Mouse (Mus musculus): ENCODE data around the gene Gtf2a2. TPM values are rescaled to one million over a fixed set of nuclear protein-coding genes. Genes with fewer than 3 reads are reported as not detected.
"Not testable (repeated sequence)": the region's sequence is repeated elsewhere in the genome, so short reads cannot be mapped to it uniquely, and the experiment has no call there.

Gtf2a2 gene
- total RNA-seq, 2 experiments from 2014 or later = 49.1 to 52.8 TPM

DNA sequence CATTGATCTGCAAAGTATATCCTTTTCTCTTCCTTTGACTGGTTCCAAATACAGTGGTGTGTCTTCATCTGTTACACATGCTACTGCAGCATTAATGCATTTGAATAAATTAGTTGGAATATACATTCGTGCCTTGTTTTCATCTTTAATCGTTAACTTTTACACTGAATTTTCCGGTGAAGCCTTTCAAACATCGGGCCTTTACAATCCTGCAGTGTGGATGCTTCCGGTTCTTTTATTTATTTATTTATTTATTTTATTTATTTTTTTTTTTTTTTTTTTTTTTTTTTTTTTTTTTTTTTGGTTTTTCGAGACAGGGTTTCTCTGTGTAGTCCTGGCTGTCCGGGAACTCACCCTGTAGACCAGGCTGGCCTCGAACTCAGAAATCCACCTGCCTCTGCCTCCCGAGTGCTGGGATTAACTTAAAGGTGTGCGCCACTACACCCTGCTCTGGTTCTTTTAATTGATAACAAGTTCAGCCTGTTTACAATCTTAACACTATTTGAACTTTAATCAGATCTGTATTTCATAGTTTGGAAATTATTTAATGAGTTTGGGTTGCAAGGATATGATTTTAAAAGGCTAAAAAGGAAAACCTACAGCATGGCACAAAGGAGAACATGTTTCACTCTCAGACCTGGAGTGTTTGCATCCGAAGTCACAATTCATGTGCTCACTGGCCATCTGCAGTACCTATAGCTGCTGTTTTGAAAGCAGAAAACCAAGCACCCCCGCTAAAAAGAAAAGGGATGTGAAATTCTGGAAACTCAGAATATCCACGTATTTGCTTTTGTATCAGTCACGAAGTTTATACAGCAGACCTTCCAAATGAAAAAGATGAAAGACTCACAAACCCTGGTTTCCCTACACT lies 578 bp upstream of the Gtf2a2 start:
- intact Hi-C loops (cut with DNase I) = no loop called here
- DNase-seq = no peak

DNA sequence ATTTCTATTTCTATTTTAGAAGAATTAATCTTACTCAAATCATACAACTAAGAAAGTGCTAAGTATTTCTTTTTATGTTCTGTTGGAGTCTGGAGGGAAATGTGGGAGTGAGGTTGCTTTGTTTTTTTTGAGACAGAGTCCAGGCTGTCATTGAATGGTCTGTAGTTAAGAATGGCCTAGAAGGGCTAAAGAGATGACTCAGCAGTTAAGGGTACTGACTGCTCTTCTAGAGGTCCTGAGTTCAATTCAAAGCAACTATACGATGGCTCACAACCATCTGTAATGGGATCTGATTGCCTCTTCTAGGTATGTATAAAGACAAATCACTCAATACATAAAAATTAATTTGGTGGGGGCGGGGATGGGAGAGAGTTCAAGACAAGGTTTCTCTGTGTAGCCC lies 3.3 kb downstream of the Gtf2a2 start:
- DNase-seq = no peak
- intact Hi-C loops (cut with DNase I) = no loop called here

DNA sequence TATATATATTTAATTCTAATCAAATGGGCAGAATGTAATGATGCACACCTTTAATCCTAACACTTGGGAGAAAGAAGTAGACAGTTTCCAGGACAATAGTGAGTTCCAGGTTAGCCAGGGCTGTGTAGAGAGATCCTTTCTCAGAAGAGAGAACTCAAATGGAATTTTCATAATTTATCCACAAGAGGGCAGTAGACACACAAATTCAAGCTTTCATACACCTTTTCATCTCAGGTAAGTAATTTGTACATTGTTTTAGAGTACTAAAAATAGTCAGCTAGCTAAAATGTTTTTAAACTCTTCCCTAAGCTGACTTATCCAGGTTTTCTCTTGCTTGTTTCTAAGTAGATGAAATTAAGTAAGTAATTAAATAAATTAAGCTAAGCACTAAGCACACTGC lies 6.5 kb downstream of the Gtf2a2 start:
- intact Hi-C loops (cut with DNase I) = no loop called here
- no peak for DNase-seq

DNA sequence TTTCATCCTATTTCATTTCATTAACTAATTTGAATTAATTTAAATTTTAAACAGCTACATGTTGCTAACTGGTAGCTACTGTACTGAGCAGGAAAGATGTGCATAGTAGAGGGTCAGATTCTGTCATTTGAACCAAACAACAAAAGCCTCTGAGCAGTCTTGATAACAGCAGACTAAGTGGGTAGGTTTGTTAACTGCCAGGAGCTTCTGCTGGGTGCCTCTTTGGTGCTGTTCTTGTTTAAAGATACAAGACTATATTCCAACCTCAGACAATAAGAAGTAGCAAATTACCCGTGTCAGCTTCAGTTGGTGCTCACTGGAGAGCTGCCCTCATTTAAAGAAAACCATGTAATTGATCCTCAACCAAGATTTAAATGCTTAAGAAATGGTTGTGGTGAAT lies 9.3 kb downstream of the Gtf2a2 start:
- intact Hi-C loops (cut with DNase I) = no loop called here
- DNase-seq = no peak

GRCm38 (mm10) chr9:70022083-70022482 lies 9.7 kb downstream of the Gtf2a2 start:
- intact Hi-C loops (cut with DNase I) = no loop called here
- no peak for DNase-seq

GRCm38 (mm10) chr9:70023615-70024014 lies 11.3 kb downstream of the Gtf2a2 start:
- DNase-seq; intact Hi-C loops (cut with DNase I): not testable (repeated sequence)

- intact Hi-C loops (cut with DNase I) = loop anchor here (5.0 kb wide), 1 partner anchor 53 kb away; no protein-coding TSS in a partner anchor
- no peak for DNase-seq
Measured at GRCm38 (mm10) chr9:70024648-70025047, 12.3 kb downstream of the Gtf2a2 start.

- no peak for DNase-seq
- intact Hi-C loops (cut with DNase I) = loop anchor here (5.0 kb wide), 1 partner anchor 52 kb away; no protein-coding TSS in a partner anchor
Measured at GRCm38 (mm10) chr9:70025365-70026012, 13.1 kb downstream of the Gtf2a2 start.

GRCm38 (mm10) chr9:70032167-70032566 lies 19.8 kb downstream of the Gtf2a2 start:
- intact Hi-C loops (cut with DNase I) = no loop called here

DNA sequence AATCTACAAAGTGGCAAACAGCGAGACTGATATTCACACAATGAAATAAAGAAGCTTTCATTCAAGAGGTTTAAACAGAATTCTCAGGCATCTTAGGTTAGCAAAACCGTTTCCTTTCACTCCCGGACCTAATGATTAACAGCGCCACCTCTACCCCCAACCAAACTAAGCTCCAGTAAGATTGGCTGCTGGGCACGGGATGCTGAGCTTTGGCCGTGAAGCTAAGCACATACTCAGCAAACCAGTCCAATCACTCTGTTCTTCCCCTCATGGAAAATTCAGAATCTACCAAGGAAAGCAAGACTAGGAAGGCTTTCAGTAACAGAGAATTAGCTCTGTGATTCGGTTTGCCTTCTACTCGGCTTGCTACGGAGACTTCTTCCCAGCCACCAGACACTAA lies 20.7 kb downstream of the Gtf2a2 start:
- intact Hi-C loops (cut with DNase I) = no loop called here
- DNase-seq = no peak

More at GRCm38 (mm10) chr9:70032167-70032566, 19.8 kb downstream of the Gtf2a2 start:
- DNase-seq = no peak

GRCm38 (mm10) chr9:70034702-70035101 lies 22.4 kb downstream of the Gtf2a2 start:
- intact Hi-C loops (cut with DNase I) = no loop called here
- no peak for DNase-seq

GRCm38 (mm10) chr9:70036646-70037045 lies 24.3 kb downstream of the Gtf2a2 start:
- no peak for DNase-seq
- intact Hi-C loops (cut with DNase I) = no loop called here

- intact Hi-C loops (cut with DNase I) = no loop called here
- no peak for DNase-seq
Measured at GRCm38 (mm10) chr9:70037988-70038387, 25.6 kb downstream of the Gtf2a2 start, which contains the start of gene Gcnt3. TSS of gene Gcnt3 (minus strand) at chr9:70038088.

GRCm38 (mm10) chr9:70039597-70040385 lies 27.4 kb downstream of the Gtf2a2 start:
- intact Hi-C loops (cut with DNase I) = no loop called here
- no peak for DNase-seq

DNA sequence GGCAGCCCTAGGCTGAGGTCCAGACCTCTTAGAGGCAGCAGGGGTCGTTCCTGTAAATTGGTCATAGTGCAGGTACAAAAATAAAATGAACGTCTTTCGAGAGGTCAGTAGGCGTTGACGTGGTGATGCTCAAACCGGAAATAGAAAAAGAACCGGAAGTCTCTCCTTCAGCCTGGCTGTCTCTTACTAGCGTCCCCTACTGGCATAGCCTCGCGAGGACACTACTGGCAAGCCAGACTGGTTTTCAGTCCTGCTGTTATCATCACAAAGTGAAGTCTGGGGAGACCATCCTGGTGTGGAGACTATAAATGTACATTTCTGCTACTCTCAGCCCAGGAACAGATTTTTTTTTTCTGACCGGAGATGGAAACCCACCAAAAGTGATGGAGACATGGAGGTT lies 28.2 kb downstream of the Gtf2a2 start:
- DNase-seq = no peak
- intact Hi-C loops (cut with DNase I) = no loop called here

GRCm38 (mm10) chr9:70042137-70042536 lies 29.8 kb downstream of the Gtf2a2 start:
- intact Hi-C loops (cut with DNase I) = no loop called here
- no peak for DNase-seq

- intact Hi-C loops (cut with DNase I) = no loop called here
- no peak for DNase-seq
Measured at GRCm38 (mm10) chr9:70042935-70043334, 30.6 kb downstream of the Gtf2a2 start.

- intact Hi-C loops (cut with DNase I) = no loop called here
Measured at GRCm38 (mm10) chr9:70044865-70045264, 32.5 kb downstream of the Gtf2a2 start.

DNA sequence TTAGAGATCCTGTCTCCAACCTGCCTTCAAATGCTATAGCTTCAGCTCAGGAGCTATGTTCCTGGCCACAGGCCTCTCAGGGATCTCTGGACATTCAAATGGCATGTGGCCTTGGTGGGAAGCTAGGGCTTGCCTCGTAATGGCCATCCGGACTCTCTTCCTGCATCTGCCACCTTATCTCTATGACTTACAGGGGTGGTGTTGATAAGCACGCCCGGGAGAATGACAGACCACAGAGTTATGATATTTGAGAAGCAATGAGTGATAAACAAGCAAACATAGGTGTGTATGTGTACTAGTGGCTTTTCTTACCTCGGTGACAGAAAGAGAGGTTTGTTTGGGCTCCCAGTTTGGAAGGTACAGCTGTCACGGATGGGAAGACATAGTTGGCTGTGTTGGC lies 33.9 kb downstream of the Gtf2a2 start:
- intact Hi-C loops (cut with DNase I) = no loop called here
- DNase-seq = no peak

More at GRCm38 (mm10) chr9:70044865-70045264, 32.5 kb downstream of the Gtf2a2 start:
- DNase-seq = no peak

- DNase-seq = no peak
- intact Hi-C loops (cut with DNase I) = no loop called here
Measured at GRCm38 (mm10) chr9:70047839-70048238, 35.5 kb downstream of the Gtf2a2 start.

GRCm38 (mm10) chr9:70048280-70048679 lies 35.9 kb downstream of the Gtf2a2 start:
- intact Hi-C loops (cut with DNase I) = no loop called here

More at GRCm38 (mm10) chr9:70048280-70048679, 35.9 kb downstream of the Gtf2a2 start:
- no peak for DNase-seq

Measured in gastrocnemius, postnatal 36 days (tissue).